Mouse (Mus musculus): ENCODE measurements around the gene Hormad1. TPM values are rescaled to one million over a fixed set of nuclear protein-coding genes. Genes with fewer than 3 reads are reported as not detected.
A peak's percentile ranks its signal among the peaks of the same experiment; 100 is the strongest.
"Not testable (repeated sequence)": the region's sequence is repeated elsewhere in the genome, so short reads cannot be mapped to it uniquely, and the experiment has no call there.

Gene Hormad1
- total RNA-seq, 2 experiments from 2014 or later, result not detected

- no peak for DNase-seq (ENCODE audit: low spot score in 2 of 2)
Observed at GRCm38 (mm10) chr3:95560738-95561137, 1.3 kb downstream of the Hormad1 start.

- no peak for DNase-seq (ENCODE audit: low spot score in 2 of 2)
Observed at GRCm38 (mm10) chr3:95561826-95562225, 2.3 kb downstream of the Hormad1 start.

- DNase-seq (ENCODE audit: low spot score in 2 of 2), result no peak
Observed at GRCm38 (mm10) chr3:95569585-95569984, 10.1 kb downstream of the Hormad1 start.

GRCm38 (mm10) chr3:95587754-95588603 is 28.5 kb downstream of the Hormad1 start:
- no peak for DNase-seq (ENCODE audit: low spot score in 2 of 2)

- DNase-seq (ENCODE audit: low spot score in 2 of 2), result peak; percentile 49 to 89
Observed at GRCm38 (mm10) chr3:95588604-95589086, 29.2 kb downstream of the Hormad1 start, which contains the start of gene Golph3l. Gene Golph3l (plus strand): TSS chr3:95588934.

- no peak for DNase-seq (ENCODE audit: low spot score in 2 of 2)
Observed at GRCm38 (mm10) chr3:95598734-95599133, 39.3 kb downstream of the Hormad1 start.

- DNase-seq (ENCODE audit: low spot score in 2 of 2), result no peak
Observed at GRCm38 (mm10) chr3:95601287-95601686, 41.8 kb downstream of the Hormad1 start.

- no peak for DNase-seq (ENCODE audit: low spot score in 2 of 2)
Observed at GRCm38 (mm10) chr3:95606096-95606495, 46.6 kb downstream of the Hormad1 start.

- DNase-seq (ENCODE audit: low spot score in 2 of 2), result no peak
Observed at GRCm38 (mm10) chr3:95609195-95609594, 49.7 kb downstream of the Hormad1 start.

- DNase-seq (ENCODE audit: low spot score in 2 of 2), result no peak
Observed at GRCm38 (mm10) chr3:95613996-95614395, 54.5 kb downstream of the Hormad1 start.

- DNase-seq (ENCODE audit: low spot score in 2 of 2), result no peak
Observed at GRCm38 (mm10) chr3:95618511-95618910, 59.0 kb downstream of the Hormad1 start.

GRCm38 (mm10) chr3:95621241-95621640 is 61.8 kb downstream of the Hormad1 start:
- no peak for DNase-seq (ENCODE audit: low spot score in 2 of 2)

GRCm38 (mm10) chr3:95622421-95622820 is 62.9 kb downstream of the Hormad1 start:
- not testable (repeated sequence) for DNase-seq (ENCODE audit: low spot score in 2 of 2)

- DNase-seq (ENCODE audit: low spot score in 2 of 2), result no peak
Observed at GRCm38 (mm10) chr3:95623551-95623950, 64.1 kb downstream of the Hormad1 start.

- not testable (repeated sequence) for DNase-seq (ENCODE audit: low spot score in 2 of 2)
Observed at GRCm38 (mm10) chr3:95623991-95624515, 64.6 kb downstream of the Hormad1 start.

GRCm38 (mm10) chr3:95624628-95625503 is 65.4 kb downstream of the Hormad1 start, which contains the start of gene Ensa:
Gene Ensa (plus strand): TSS chr3:95624993.
- peak; percentile 93 to 94 for DNase-seq (ENCODE audit: low spot score in 2 of 2)

GRCm38 (mm10) chr3:95627763-95628162 is 68.3 kb downstream of the Hormad1 start:
- no peak for DNase-seq (ENCODE audit: low spot score in 2 of 2)

- no peak for DNase-seq (ENCODE audit: low spot score in 2 of 2)
Observed at GRCm38 (mm10) chr3:95629755-95630154, 70.3 kb downstream of the Hormad1 start.

- DNase-seq (ENCODE audit: low spot score in 2 of 2), result no peak
Observed at GRCm38 (mm10) chr3:95630856-95631255, 71.4 kb downstream of the Hormad1 start.

- no peak for DNase-seq (ENCODE audit: low spot score in 2 of 2)
Observed at GRCm38 (mm10) chr3:95631304-95631703, 71.8 kb downstream of the Hormad1 start.

Measured in adrenal gland, postnatal 4 days (tissue).